In genomic region chr13:104549016-104549415, GRCm38 (mm10) we compare ENCODE assay signal across 20 mouse cellular contexts.
"Had no signal": no experiment of that assay in that cellular context is flagged by ENCODE, and none has a peak within 500 bp of the region (broad histone marks: within the 10 kb centered on the region; RNA-seq: fewer than 3 reads in every experiment).

No protein-coding gene starts in this region.

- H3K36me3 ChIP-seq: liver, embryonic 13.5 days; midbrain, embryonic 10.5 days; midbrain, embryonic 13.5 days; neural tube, embryonic 13.5 days had no signal

- H3K9ac ChIP-seq: liver, embryonic 13.5 days; lung, embryonic 14.5 days; midbrain, embryonic 13.5 days; neural tube, embryonic 13.5 days had no signal

- H3K4me2 ChIP-seq: liver, embryonic 13.5 days; lung, embryonic 14.5 days; midbrain, embryonic 13.5 days; neural tube, embryonic 13.5 days had no signal

- H3K27me3 ChIP-seq: liver, embryonic 13.5 days; midbrain, embryonic 13.5 days; neural tube, embryonic 13.5 days had no signal

- H3K9me3 ChIP-seq: liver, embryonic 13.5 days; midbrain, embryonic 10.5 days; midbrain, embryonic 13.5 days; neural tube, embryonic 13.5 days had no signal

- H3K4me3 ChIP-seq: left cerebral cortex, adult 2 months; liver, embryonic 13.5 days; megakaryocyte, embryonic 14.5 days; midbrain, embryonic 10.5 days; midbrain, embryonic 13.5 days; myocyte; neural tube, embryonic 13.5 days had no signal

- DNase-seq: kidney, adult 18-20 months; kidney, adult 9 months; kidney, postnatal 14 days; kidney, postnatal 4 days; liver, embryonic 13.5 days; lung, embryonic 14.5 days; retina, postnatal 1 day; right cerebral cortex, postnatal 25 days; spleen, adult 18-20 months; thymus, adult 18-20 months; thymus, postnatal 36 days had no signal

- H3K4me1 ChIP-seq: liver, embryonic 13.5 days; midbrain, embryonic 13.5 days; neural tube, embryonic 13.5 days had no signal

- H3K27ac ChIP-seq: left cerebral cortex, adult 2 months; liver, embryonic 13.5 days; macrophage; midbrain, embryonic 10.5 days; midbrain, embryonic 13.5 days; neural tube, embryonic 13.5 days had no signal

- ATAC-seq: lung, postnatal 0 days; midbrain, embryonic 13.5 days; midbrain, embryonic 16.5 days had no signal
